Mouse (Mus musculus) MEL (cell line): ENCODE measurements around the gene Ndufa7. TPM values are rescaled to one million over a fixed set of nuclear protein-coding genes. Genes with fewer than 3 reads are reported as not detected.

Experiments
- DNase-seq: peaks from one replicate; pipeline ENCODE4 v3.0.0; 2011; ENCODE audit warnings: low read depth, low spot score
- H3K27ac ChIP-seq: 2 replicates; pipeline ENCODE4 v1.5.1; 2012; ENCODE audit warnings: low read depth, mild to moderate bottlenecking, control low read depth, low read length, moderate library complexity; ENCODE audit not compliant: control insufficient read depth
- H3K27me3 ChIP-seq, 2 experiments: fragments of 150-350 bp in 1 of 2; sonication (generic) in 1 of 2; 2 replicates each; pipeline ENCODE4 v1.6.1; 2012; ENCODE audit warnings: low read length in 2 of 2, mild to moderate bottlenecking in 2 of 2, improper control_type of control experiment in 1 of 2, moderate library complexity in 1 of 2; ENCODE audit not compliant: insufficient read depth in 2 of 2, control insufficient read depth in 1 of 2
- H3K36me3 ChIP-seq, 2 experiments: 2 replicates each; pipeline ENCODE4 v1.6.1; 2012 to 2014; ENCODE audit warnings: low read length in 2 of 2, improper control_type of control experiment in 1 of 2, inconsistent platforms in 1 of 2, mild to moderate bottlenecking in 1 of 2; ENCODE audit not compliant: insufficient read depth in 2 of 2, control insufficient read depth in 1 of 2
- H3K4me1 ChIP-seq, 2 experiments: fragments of 150-350 bp in 1 of 2; sonication (generic) in 1 of 2; 2 replicates each; pipeline ENCODE4 v1.6.1; 2012; ENCODE audit warnings: low read length in 2 of 2, improper control_type of control experiment in 1 of 2, mild to moderate bottlenecking in 1 of 2; ENCODE audit not compliant: insufficient read depth in 2 of 2, control insufficient read depth in 1 of 2
- H3K4me3 ChIP-seq, 2 experiments: fragments of 150-350 bp in 1 of 2; sonication (generic) in 1 of 2; 2 replicates each; pipeline ENCODE4 v1.5.1; 2012; ENCODE audit warnings: low read depth in 2 of 2, low read length in 2 of 2, mild to moderate bottlenecking in 2 of 2, moderate library complexity in 2 of 2, control low read depth in 1 of 2, improper control_type of control experiment in 1 of 2; ENCODE audit not compliant: control insufficient read depth in 1 of 2, insufficient read depth in 1 of 2
- H3K79me2 ChIP-seq: 2 replicates; pipeline ENCODE4 v1.6.1; 2012; ENCODE audit warnings: mild to moderate bottlenecking, low read length, moderate library complexity; ENCODE audit not compliant: control insufficient read depth, poor library complexity, insufficient read depth
- H3K9ac ChIP-seq: 2 replicates; pipeline ENCODE4 v1.6.1; 2012; ENCODE audit warnings: low read depth, mild to moderate bottlenecking, control low read depth, low read length, moderate library complexity; ENCODE audit not compliant: control insufficient read depth, poor library complexity, severe bottlenecking
- H3K9me3 ChIP-seq: fragments of 150-350 bp; sonication (generic); replicated peaks from 2 replicates; pipeline ENCODE4 v1.6.1; 2012; ENCODE audit warnings: mild to moderate bottlenecking, low read length, improper control_type of control experiment, moderate library complexity; ENCODE audit not compliant: insufficient read depth
- BHLHE40 ChIP-seq: IDR thresholded peaks from 2 replicates; pipeline ENCODE4 v1.6.1; 2012; ENCODE audit warnings: low read depth, mild to moderate bottlenecking, inconsistent platforms, low read length, improper control_type of control experiment, borderline replicate concordance
- CHD1 ChIP-seq: IDR thresholded peaks from 2 replicates; pipeline ENCODE4 v1.6.1; 2012; ENCODE audit warnings: low read depth, mild to moderate bottlenecking, inconsistent platforms, low read length, improper control_type of control experiment
- CHD2 ChIP-seq: IDR thresholded peaks from 2 replicates; pipeline ENCODE4 v1.6.1; 2011; ENCODE audit warnings: low read length, improper control_type of control experiment
- CTCF ChIP-seq, 3 experiments: IDR thresholded peaks in 2 of 3; conservative IDR thresholded peaks in 1 of 3; 2 replicates each; pipeline ENCODE4 v1.5.1; 2011 to 2012; ENCODE audit warnings: low read length in 3 of 3, low read depth in 2 of 3, mild to moderate bottlenecking in 2 of 3, improper control_type of control experiment in 1 of 3, inconsistent platforms in 1 of 3, mixed read lengths in 1 of 3, moderate library complexity in 1 of 3; ENCODE audit not compliant: control insufficient read depth in 1 of 3, insufficient read depth in 1 of 3, poor library complexity in 1 of 3, severe bottlenecking in 1 of 3
- E2F4 ChIP-seq: IDR thresholded peaks from 2 replicates; pipeline ENCODE4 v1.6.1; 2011; ENCODE audit warnings: low read depth, low read length, improper control_type of control experiment, borderline replicate concordance
- ELF1 ChIP-seq: IDR thresholded peaks from 2 replicates; pipeline ENCODE4 v1.6.1; 2014; ENCODE audit warnings: low read depth, mild to moderate bottlenecking, inconsistent platforms, low read length, improper control_type of control experiment, moderate library complexity
- EP300 ChIP-seq, 2 experiments: IDR thresholded peaks; 2 replicates each; pipeline ENCODE4 v1.6.1; 2011; ENCODE audit warnings: improper control_type of control experiment in 2 of 2, low read length in 2 of 2, low read depth in 1 of 2, mild to moderate bottlenecking in 1 of 2
- ETS1 ChIP-seq: IDR thresholded peaks from 2 replicates; pipeline ENCODE4 v1.6.1; 2012; ENCODE audit warnings: low read depth, mild to moderate bottlenecking, inconsistent platforms, low read length, improper control_type of control experiment, moderate library complexity
- GABPA ChIP-seq: IDR thresholded peaks from 2 replicates; pipeline ENCODE4 v1.6.1; 2012; ENCODE audit warnings: low read depth, mild to moderate bottlenecking, inconsistent platforms, low read length, improper control_type of control experiment, moderate library complexity
- GATA1 ChIP-seq: IDR thresholded peaks from 2 replicates; pipeline ENCODE4 v1.6.1; 2011; ENCODE audit warnings: low read depth, low read length, improper control_type of control experiment
- HCFC1 ChIP-seq: IDR thresholded peaks from 2 replicates; pipeline ENCODE4 v1.6.1; 2012; ENCODE audit warnings: low read depth, mild to moderate bottlenecking, inconsistent platforms, low read length, improper control_type of control experiment, moderate library complexity
- JUND ChIP-seq: IDR thresholded peaks from 2 replicates; pipeline ENCODE4 v1.6.1; 2011; ENCODE audit warnings: low read depth, mild to moderate bottlenecking, improper control_type of control experiment, low read length
- KAT2A ChIP-seq: conservative IDR thresholded peaks from 2 replicates; pipeline ENCODE4 v1.6.1; 2012; ENCODE audit warnings: low read depth, low read length, improper control_type of control experiment, inconsistent platforms
- MAFK ChIP-seq: IDR thresholded peaks from 2 replicates; pipeline ENCODE4 v1.6.1; 2011; ENCODE audit warnings: low read depth, mild to moderate bottlenecking, low read length, improper control_type of control experiment, borderline replicate concordance
- MAX ChIP-seq: IDR thresholded peaks from 2 replicates; pipeline ENCODE4 v1.6.1; 2011; ENCODE audit warnings: low read length, improper control_type of control experiment
- MAZ ChIP-seq: IDR thresholded peaks from 2 replicates; pipeline ENCODE4 v1.6.1; 2012; ENCODE audit warnings: low read depth, mild to moderate bottlenecking, inconsistent platforms, low read length, improper control_type of control experiment
- MEF2A ChIP-seq: IDR thresholded peaks from 2 replicates; pipeline ENCODE4 v1.6.1; 2014; ENCODE audit warnings: low read depth, mild to moderate bottlenecking, inconsistent platforms, low read length, improper control_type of control experiment; ENCODE audit not compliant: poor library complexity, insufficient replicate concordance, severe bottlenecking; ENCODE audit errors: extremely low read depth
- MXI1 ChIP-seq: IDR thresholded peaks from 2 replicates; pipeline ENCODE4 v1.6.1; 2011; ENCODE audit warnings: mild to moderate bottlenecking, low read depth, low read length, improper control_type of control experiment
- MYC ChIP-seq: IDR thresholded peaks from 2 replicates; pipeline ENCODE4 v1.6.1; 2011; ENCODE audit warnings: low read depth, mild to moderate bottlenecking, low read length, improper control_type of control experiment, moderate library complexity
- NELFE ChIP-seq: IDR thresholded peaks from 2 replicates; pipeline ENCODE4 v1.6.1; 2011; ENCODE audit warnings: low read depth, low read length, improper control_type of control experiment
- NRF1 ChIP-seq: IDR thresholded peaks from 2 replicates; pipeline ENCODE4 v1.6.1; 2014; ENCODE audit warnings: low read depth, mild to moderate bottlenecking, inconsistent platforms, low read length, improper control_type of control experiment, moderate library complexity; ENCODE audit not compliant: poor library complexity, insufficient read depth, severe bottlenecking
- POLR2A ChIP-seq, 2 experiments: IDR thresholded peaks; 2 replicates each; pipeline ENCODE4 v1.6.1; 2011 to 2012; ENCODE audit warnings: low read length in 2 of 2, mild to moderate bottlenecking in 2 of 2, control low read depth in 1 of 2, improper control_type of control experiment in 1 of 2, low read depth in 1 of 2, moderate library complexity in 1 of 2; ENCODE audit not compliant: control insufficient read depth in 1 of 2, insufficient read depth in 1 of 2, poor library complexity in 1 of 2
- POLR2AphosphoS2 ChIP-seq: IDR thresholded peaks from 2 replicates; pipeline ENCODE4 v1.6.1; 2011; ENCODE audit warnings: low read length, improper control_type of control experiment
- POLR2AphosphoS5 ChIP-seq: IDR thresholded peaks from 2 replicates; pipeline ENCODE4 v1.6.1; 2012; ENCODE audit warnings: low read depth, borderline replicate concordance, mild to moderate bottlenecking, inconsistent platforms, low read length, moderate library complexity, mixed read lengths
- RCOR1 ChIP-seq: IDR thresholded peaks from 2 replicates; pipeline ENCODE4 v1.6.1; 2012; ENCODE audit warnings: low read depth, mild to moderate bottlenecking, inconsistent platforms, low read length, improper control_type of control experiment
- SIN3A ChIP-seq: IDR thresholded peaks from 2 replicates; pipeline ENCODE4 v1.6.1; 2012; ENCODE audit warnings: low read length, improper control_type of control experiment, inconsistent platforms
- SMC3 ChIP-seq: IDR thresholded peaks from 2 replicates; pipeline ENCODE4 v1.6.1; 2011; ENCODE audit warnings: low read depth, low read length, improper control_type of control experiment
- TAL1 ChIP-seq: IDR thresholded peaks from 2 replicates; pipeline ENCODE4 v1.6.1; 2012; ENCODE audit warnings: mild to moderate bottlenecking, inconsistent platforms, low read length, moderate library complexity, mixed read lengths
- TBP ChIP-seq: IDR thresholded peaks from 2 replicates; pipeline ENCODE4 v1.8.0; 2011; ENCODE audit warnings: low read depth, low read length, improper control_type of control experiment
- TCF12 ChIP-seq: IDR thresholded peaks from 2 replicates; pipeline ENCODE4 v1.6.1; 2014; ENCODE audit warnings: low read depth, mild to moderate bottlenecking, inconsistent platforms, low read length, improper control_type of control experiment, moderate library complexity
- USF2 ChIP-seq, 2 experiments: IDR thresholded peaks; 2 replicates each; pipeline ENCODE4 v1.6.1; 2011 to 2012; ENCODE audit warnings: improper control_type of control experiment in 2 of 2, low read length in 2 of 2, borderline replicate concordance in 1 of 2, inconsistent platforms in 1 of 2, low read depth in 1 of 2, mild to moderate bottlenecking in 1 of 2; ENCODE audit not compliant: insufficient read depth in 1 of 2
- ZC3H11A ChIP-seq: IDR thresholded peaks from 2 replicates; pipeline ENCODE4 v1.6.1; 2012; ENCODE audit warnings: low read depth, mild to moderate bottlenecking, inconsistent platforms, low read length, improper control_type of control experiment
- ZKSCAN1 ChIP-seq: IDR thresholded peaks from 2 replicates; pipeline ENCODE4 v1.6.1; 2012; ENCODE audit warnings: low read depth, mild to moderate bottlenecking, inconsistent platforms, low read length, improper control_type of control experiment, moderate library complexity
- ZMIZ1 ChIP-seq: IDR thresholded peaks from 2 replicates; pipeline ENCODE4 v1.6.1; 2012; ENCODE audit warnings: low read depth, mild to moderate bottlenecking, inconsistent platforms, low read length, improper control_type of control experiment, moderate library complexity
- ZNF384 ChIP-seq: IDR thresholded peaks from 2 replicates; pipeline ENCODE4 v1.6.1; 2012; ENCODE audit warnings: low read depth, mild to moderate bottlenecking, inconsistent platforms, low read length, improper control_type of control experiment
- polyA plus RNA-seq, 2 experiments: library from polyadenylated mRNA; stranded (reverse) in 1 of 2; unstranded in 1 of 2; fragments of >175 nt in 1 of 2; fragments of >200 nt in 1 of 2; gene quantifications; 2 replicates each; pipeline versions ENCODE4 v1.2.1 to v1.2.4; 2012; ENCODE audit warnings: low replicate concordance in 2 of 2, low read depth in 1 of 2; ENCODE audit not compliant: insufficient read length in 2 of 2, insufficient read depth in 1 of 2, missing spikeins in 1 of 2
- total RNA-seq: library from RNA; depleted of rRNA; stranded (reverse); fragments of 300-350 nt; gene quantifications from 2 replicates; pipeline ENCODE4 v1.2.3, GENCODE M21; 2012; rRNA removed

Gene Ndufa7
- total RNA-seq: 359 and 370 TPM in 2 replicates
- 100 to 1,000 TPM in 1 of 2 experiments, not detected in 1; 326 TPM for polyA plus RNA-seq

- peak within 1 kb of the TSS; percentile 82 for H3K27ac ChIP-seq
- H3K9me3 ChIP-seq: no peaks in the 10 kb centered on the region
- peak within 1 kb of the TSS; percentile 90 for H3K9ac ChIP-seq
- H3K4me3 ChIP-seq: peak within 1 kb of the TSS; percentile 85 to 93
- peaks cover 42% of the 10 kb centered on the region for H3K79me2 ChIP-seq
- peaks cover 0 to 11% of the 10 kb centered on the region in 2 experiments; a peak in 2 of 4 replicates for H3K4me1 ChIP-seq
- DNase-seq: peak; percentile 96
- no peaks in the 10 kb centered on the region for H3K27me3 ChIP-seq
- peaks cover 16 to 27% of the 10 kb centered on the region in 2 experiments for H3K36me3 ChIP-seq
- TF ChIP-seq EP300 (IDR thresholded peaks at IDR 0.05; ENCODE audit: low read depth in 1 of 2, low read length in 2 of 2) (peak in 1 of 2 experiments; percentile 21; a peak in 1 of 4 replicates), ETS1 (peak; percentile 45; the same call in 1 of the 2 replicates), ELF1 (peak; percentile 67), ZC3H11A (no peak), GABPA (no peak), ZNF384 (no peak), RCOR1 (no peak), MAZ (no peak), MYC (peak; percentile 98), POLR2A (IDR thresholded peaks at IDR 0.05; ENCODE audit: control insufficient read depth in 1 of 2, insufficient read depth in 1 of 2, low read depth in 1 of 2, low read length in 2 of 2, poor library complexity in 1 of 2) (peak; percentile 79 to 96), BHLHE40 (peak; percentile 97), TCF12 (peak; percentile 89), MEF2A (no peak), NELFE (peak; percentile 96), MXI1 (peak; percentile 93), JUND (no peak), HCFC1 (peak; percentile 90), SIN3A (peak; percentile 87), USF2 (IDR thresholded peaks at IDR 0.05; ENCODE audit: borderline replicate concordance in 1 of 2, insufficient read depth in 1 of 2, low read depth in 1 of 2, low read length in 2 of 2) (peak; percentile 43 to 83; a peak in 2 of 4 replicates), CTCF (IDR thresholded peaks at IDR 0.05 in 2 of 3, conservative IDR thresholded peaks at IDR 0.05 in 1 of 3; ENCODE audit: control insufficient read depth in 1 of 3, insufficient read depth in 1 of 3, low read depth in 2 of 3, low read length in 3 of 3, poor library complexity in 1 of 3, severe bottlenecking in 1 of 3) (no peak), ZMIZ1 (peak; percentile 93; the same call in 1 of the 2 replicates), CHD2 (peak; percentile 97), TAL1 (no peak), POLR2AphosphoS2 (peak; percentile 96), GATA1 (no peak), SMC3 (no peak), MAFK (no peak), E2F4 (no peak), MAX (peak; percentile 96), TBP (peak; percentile 99), KAT2A (peak; percentile 76), POLR2AphosphoS5 (peak; percentile 94), NRF1 (no peak), CHD1 (no peak; the same call in 1 of the 2 replicates), ZKSCAN1 (no peak)
Measured at GRCm38 (mm10) chr17:33824084-33824996, at the start of gene Ndufa7, which contains the start of gene Rps28. Gene Ndufa7 (plus strand): TSS chr17:33824572. Gene Rps28 (minus strand): TSS chr17:33824562.
